Mouse (Mus musculus): Measurements from ENCODE around the gene Smim4.

Gene Smim4

GRCm38 (mm10) chr14:31138897-31139429 is 10.2 kb upstream of the Smim4 start:
- no peak for DNase-seq (ENCODE audit: low read depth in 1 of 2, low spot score in 2 of 2)

- DNase-seq (ENCODE audit: low read depth in 1 of 2, low spot score in 2 of 2) = no peak
Observed at GRCm38 (mm10) chr14:31138219-31138896, 9.6 kb upstream of the Smim4 start.

GRCm38 (mm10) chr14:31137791-31138190 is 9.0 kb upstream of the Smim4 start:
- DNase-seq (ENCODE audit: low read depth in 1 of 2, low spot score in 2 of 2) = no peak

GRCm38 (mm10) chr14:31137281-31137595 is 8.5 kb upstream of the Smim4 start:
- no peak for DNase-seq (ENCODE audit: low read depth in 1 of 2, low spot score in 2 of 2)

GRCm38 (mm10) chr14:31136411-31137280 is 7.9 kb upstream of the Smim4 start:
- DNase-seq (ENCODE audit: low read depth in 1 of 2, low spot score in 2 of 2) = no peak

GRCm38 (mm10) chr14:31135495-31136410 is 7.0 kb upstream of the Smim4 start:
- DNase-seq (ENCODE audit: low read depth in 1 of 2, low spot score in 2 of 2) = no peak

- no peak for DNase-seq (ENCODE audit: low read depth in 1 of 2, low spot score in 2 of 2)
Observed at GRCm38 (mm10) chr14:31134015-31135000, 5.6 kb upstream of the Smim4 start.

GRCm38 (mm10) chr14:31133023-31133665 is 4.4 kb upstream of the Smim4 start:
- DNase-seq (ENCODE audit: low read depth in 1 of 2, low spot score in 2 of 2) = no peak

GRCm38 (mm10) chr14:31132491-31132975 is 3.8 kb upstream of the Smim4 start:
- DNase-seq (ENCODE audit: low read depth in 1 of 2, low spot score in 2 of 2) = no peak

- DNase-seq (ENCODE audit: low read depth in 1 of 2, low spot score in 2 of 2) = no peak
Observed at GRCm38 (mm10) chr14:31132031-31132430, 3.3 kb upstream of the Smim4 start.

GRCm38 (mm10) chr14:31131272-31131821 is 2.6 kb upstream of the Smim4 start:
- no peak for DNase-seq (ENCODE audit: low read depth in 1 of 2, low spot score in 2 of 2)

- peak; percentile 14 to 51 for DNase-seq (ENCODE audit: low read depth in 1 of 2, low spot score in 2 of 2)
Observed at GRCm38 (mm10) chr14:31130236-31131220, 1.8 kb upstream of the Smim4 start, which contains the start of gene Nt5dc2. Nt5dc2 (plus strand) TSS chr14:31131053.

GRCm38 (mm10) chr14:31129326-31130235 is 825 bp upstream of the Smim4 start:
- DNase-seq (ENCODE audit: low read depth in 1 of 2, low spot score in 2 of 2) = no peak

- DNase-seq (ENCODE audit: low read depth in 1 of 2, low spot score in 2 of 2) = peak; percentile 12 to 49
Observed at GRCm38 (mm10) chr14:31128101-31128825, 493 bp downstream of the Smim4 start.

- DNase-seq (ENCODE audit: low read depth in 1 of 2, low spot score in 2 of 2) = no peak
Observed at GRCm38 (mm10) chr14:31126826-31127225, 1.9 kb downstream of the Smim4 start.

Measured in monocyte, adult 2 months (primary cell).